Mouse (Mus musculus): ENCODE measurements around the gene Hoxa11. TPM values are rescaled to one million over a fixed set of nuclear protein-coding genes. Genes with fewer than 3 reads are reported as not detected.

Gene Hoxa11
- polyA plus RNA-seq, 1 experiment from 2014 or later = not detected

GRCm38 (mm10) chr6:52236806-52237205 is 8.8 kb downstream of the Hoxa11 start:
- Histone ChIP-seq H3K27me3 (ENCODE audit: control insufficient read depth, insufficient read depth, low read length) (peaks cover 60% of the 10 kb centered on the region), H3K4me2 (replicated peaks; ENCODE audit: low read depth) (no peak overlapping the region), H3K36me3 (ENCODE audit: control insufficient read depth, insufficient read depth, low read length) (no peaks in the 10 kb centered on the region), H3K9ac (ENCODE audit: low read length) (no peak overlapping the region), H3K4me3 (ENCODE audit: low read depth, low read length) (no peak overlapping the region), H3K27ac (replicated peaks) (no peak overlapping the region), H3K4me1 (replicated peaks; ENCODE audit: control insufficient read depth, insufficient read depth) (no peaks in the 10 kb centered on the region), H3K9me3 (ENCODE audit: control insufficient read depth, low read length) (no peaks in the 10 kb centered on the region)
- TF ChIP-seq CTCF (IDR thresholded peaks at IDR 0.05; ENCODE audit: low read depth) (no peak), EP300 (optimal IDR thresholded peaks at IDR 0.05) (no peak)
- DNase-seq (ENCODE audit: low spot score) (no peak), ATAC-seq (ENCODE audit: low FRiP score, low TSS enrichment) (no peak)
- WGBS = 11% methylated on average over 3 of the region's 3 CpGs

- Histone ChIP-seq H3K4me3 (ENCODE audit: low read depth, low read length) (no peak overlapping the region), H3K27me3 (ENCODE audit: control insufficient read depth, insufficient read depth, low read length) (peaks cover 55% of the 10 kb centered on the region), H3K36me3 (ENCODE audit: control insufficient read depth, insufficient read depth, low read length) (no peaks in the 10 kb centered on the region), H3K9ac (ENCODE audit: low read length) (no peak overlapping the region), H3K4me2 (replicated peaks; ENCODE audit: low read depth) (no peak overlapping the region), H3K4me1 (replicated peaks; ENCODE audit: control insufficient read depth, insufficient read depth) (no peaks in the 10 kb centered on the region), H3K9me3 (ENCODE audit: control insufficient read depth, low read length) (no peaks in the 10 kb centered on the region), H3K27ac (replicated peaks) (no peak overlapping the region)
- no peak for TF ChIP-seq EP300 (optimal IDR thresholded peaks at IDR 0.05)
- TF ChIP-seq CTCF (IDR thresholded peaks at IDR 0.05; ENCODE audit: low read depth) = no peak
- no peak for DNase-seq (ENCODE audit: low spot score)
- 20% methylated on average over 6 of the region's 6 CpGs for WGBS
- no peak for ATAC-seq (ENCODE audit: low FRiP score, low TSS enrichment)
Measured at GRCm38 (mm10) chr6:52235866-52236265, 9.7 kb downstream of the Hoxa11 start.

GRCm38 (mm10) chr6:52235267-52235666 is 10.3 kb downstream of the Hoxa11 start:
- no peaks in the 10 kb centered on the region for H3K4me1 ChIP-seq (replicated peaks; ENCODE audit: control insufficient read depth, insufficient read depth)
- no peak overlapping the region for H3K4me2 ChIP-seq (replicated peaks; ENCODE audit: low read depth)
- 32% methylated on average over 9 of the region's 9 CpGs for WGBS
- no peak overlapping the region for H3K27ac ChIP-seq (replicated peaks)
- H3K9me3 ChIP-seq (ENCODE audit: control insufficient read depth, low read length) = no peaks in the 10 kb centered on the region
- H3K36me3 ChIP-seq (ENCODE audit: control insufficient read depth, insufficient read depth, low read length) = no peaks in the 10 kb centered on the region
- ATAC-seq (ENCODE audit: low FRiP score, low TSS enrichment) (no peak), DNase-seq (ENCODE audit: low spot score) (no peak)
- no peak overlapping the region for H3K4me3 ChIP-seq (ENCODE audit: low read depth, low read length)
- TF ChIP-seq EP300 (optimal IDR thresholded peaks at IDR 0.05) (no peak), CTCF (IDR thresholded peaks at IDR 0.05; ENCODE audit: low read depth) (no peak)
- no peak overlapping the region for H3K9ac ChIP-seq (ENCODE audit: low read length)
- peaks cover 54% of the 10 kb centered on the region for H3K27me3 ChIP-seq (ENCODE audit: control insufficient read depth, insufficient read depth, low read length)

DNA sequence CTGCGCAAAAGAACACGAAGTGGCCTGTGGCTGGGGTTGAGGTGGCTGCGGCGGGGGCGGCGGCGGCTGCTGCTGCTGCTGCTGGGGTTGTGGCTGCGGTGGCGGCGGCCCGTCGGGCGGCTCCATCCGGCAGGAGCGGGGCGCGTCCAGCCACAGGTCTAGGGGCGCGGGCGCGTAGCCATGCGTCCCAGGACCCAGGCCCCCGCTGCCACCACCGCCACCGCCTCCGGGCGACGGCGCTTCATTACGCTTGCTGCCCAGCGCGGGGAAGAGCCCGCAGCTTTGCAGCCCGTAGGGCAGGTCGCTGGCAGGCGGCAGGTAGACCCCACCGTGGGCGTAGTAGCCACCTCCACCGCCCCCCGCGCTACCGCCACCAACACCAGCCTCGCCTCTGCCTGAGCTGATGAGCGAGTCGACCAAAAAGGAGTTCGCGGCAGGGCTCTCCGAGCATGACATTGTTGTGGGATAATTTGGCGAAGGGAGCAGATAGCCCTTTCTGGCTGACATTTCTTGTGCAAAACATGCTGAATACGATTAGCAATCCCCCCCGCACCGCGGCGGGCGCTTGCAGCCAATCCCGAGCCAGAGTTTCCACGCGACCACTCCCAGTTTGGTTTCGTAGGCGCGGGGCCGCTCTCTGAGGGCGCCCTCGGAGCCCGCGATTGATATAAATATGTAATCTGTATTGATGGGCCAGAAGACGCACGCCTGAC is 11.0 kb downstream of the Hoxa11 start:
- WGBS = 2% methylated on average over 55 of the region's 68 CpGs
- Histone ChIP-seq H3K4me1 (replicated peaks; ENCODE audit: control insufficient read depth, insufficient read depth) (no peaks in the 10 kb centered on the region), H3K36me3 (ENCODE audit: control insufficient read depth, insufficient read depth, low read length) (no peaks in the 10 kb centered on the region), H3K4me2 (replicated peaks; ENCODE audit: low read depth) (no peak overlapping the region), H3K4me3 (ENCODE audit: low read depth, low read length) (no peak overlapping the region), H3K9me3 (ENCODE audit: control insufficient read depth, low read length) (no peaks in the 10 kb centered on the region), H3K27me3 (ENCODE audit: control insufficient read depth, insufficient read depth, low read length) (peaks cover 51% of the 10 kb centered on the region), H3K27ac (replicated peaks) (no peak overlapping the region), H3K9ac (ENCODE audit: low read length) (no peak overlapping the region)
- TF ChIP-seq CTCF (IDR thresholded peaks at IDR 0.05; ENCODE audit: low read depth) (no peak), EP300 (optimal IDR thresholded peaks at IDR 0.05) (no peak)
- no peak for DNase-seq (ENCODE audit: low spot score)
- no peak for ATAC-seq (ENCODE audit: low FRiP score, low TSS enrichment)

DNA sequence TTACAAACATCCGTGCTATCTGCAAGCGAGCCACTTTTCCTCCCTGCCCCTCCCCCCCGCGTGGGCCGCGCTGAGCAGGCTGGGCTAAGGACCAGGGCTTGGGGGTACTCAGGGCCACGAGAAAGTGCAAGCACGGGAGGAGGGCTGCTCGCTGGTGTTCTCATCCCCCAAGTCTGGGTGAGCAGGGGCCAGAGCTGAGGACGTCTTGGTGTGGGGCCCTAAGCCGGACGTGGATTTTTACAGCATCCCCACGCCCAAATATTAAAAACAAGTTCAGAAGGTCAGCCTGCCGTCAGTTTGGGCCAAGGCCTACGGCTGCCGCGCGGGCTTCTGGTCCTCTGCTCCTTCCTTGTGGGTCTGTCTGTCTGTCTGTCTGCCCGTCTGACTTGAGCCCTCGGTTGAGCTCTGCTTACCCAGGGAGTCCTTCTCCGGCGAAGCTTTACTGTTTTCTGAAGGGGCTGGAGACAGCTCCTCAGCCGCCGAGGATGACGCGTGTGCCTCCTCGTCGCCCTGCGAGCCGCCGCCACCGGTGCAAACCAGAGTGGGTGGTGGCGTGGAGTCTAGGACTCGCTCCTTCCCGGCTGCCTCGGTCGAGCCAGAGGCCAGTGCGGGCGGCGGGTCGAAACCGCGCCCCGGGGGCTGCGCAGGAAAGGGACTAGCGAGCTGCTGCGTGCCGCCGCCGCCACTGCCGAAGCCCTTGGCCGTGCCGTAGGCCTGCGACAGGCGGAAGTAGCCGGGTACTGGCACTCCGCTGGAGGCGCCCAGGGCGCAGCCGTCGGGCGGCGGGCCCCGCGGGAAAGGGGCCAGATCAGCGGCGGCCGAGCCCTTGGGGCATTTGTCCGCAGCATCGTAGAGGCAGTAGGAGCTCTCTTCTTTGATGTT is 11.8 kb downstream of the Hoxa11 start:
- Histone ChIP-seq H3K4me3 (ENCODE audit: low read depth, low read length) (no peak overlapping the region), H3K9me3 (ENCODE audit: control insufficient read depth, low read length) (no peaks in the 10 kb centered on the region), H3K27me3 (ENCODE audit: control insufficient read depth, insufficient read depth, low read length) (peaks cover 50% of the 10 kb centered on the region), H3K4me2 (replicated peaks; ENCODE audit: low read depth) (no peak overlapping the region), H3K9ac (ENCODE audit: low read length) (no peak overlapping the region), H3K36me3 (ENCODE audit: control insufficient read depth, insufficient read depth, low read length) (no peaks in the 10 kb centered on the region), H3K27ac (replicated peaks) (no peak overlapping the region), H3K4me1 (replicated peaks; ENCODE audit: control insufficient read depth, insufficient read depth) (no peaks in the 10 kb centered on the region)
- TF ChIP-seq CTCF (IDR thresholded peaks at IDR 0.05; ENCODE audit: low read depth) (no peak), EP300 (optimal IDR thresholded peaks at IDR 0.05) (no peak)
- no peak for DNase-seq (ENCODE audit: low spot score)
- peak; percentile 35 for ATAC-seq (ENCODE audit: low FRiP score, low TSS enrichment)
- under 1% methylated on average over 70 of the region's 70 CpGs for WGBS
